ENCODE assay signal across 8 mouse cellular contexts in genomic region chr1:154204652-154205573, GRCm38 (mm10). TPM values are rescaled to one million over a fixed set of nuclear protein-coding genes. Genes with fewer than 3 reads are reported as not detected.
DNase-seq lines count a peak whose midpoint lies in the region; ATAC-seq lines count a peak whose summit lies in the region.

No protein-coding gene starts in this region.

- H3K9ac ChIP-seq in kidney, embryonic 14.5 days (ENCODE audit: low read depth, low read length), result no peak overlapping the region
- peak overlapping the region; percentile 38 for H3K9ac ChIP-seq in forebrain, embryonic 15.5 days (replicated peaks)
- peak overlapping the region; percentile 31; the same call in 1 of the 2 replicates for H3K9ac ChIP-seq in limb, embryonic 12.5 days (replicated peaks)

- no peak for DNase-seq in kidney, adult 11 months
- DNase-seq in WW6 (ENCODE audit: low read depth, low spot score), result peak; percentile 24
- peak; percentile 31 for DNase-seq in right cerebral cortex, postnatal 14 days
- DNase-seq in urinary bladder, adult 2 months (ENCODE audit: low spot score), result no peak
- DNase-seq in kidney, adult 8-10 months, result no peak

- H3K9me3 ChIP-seq in kidney, embryonic 14.5 days (ENCODE audit: control insufficient read depth, low read length), result no peaks in the 10 kb centered on the region
- no peaks in the 10 kb centered on the region for H3K9me3 ChIP-seq in forebrain, embryonic 15.5 days
- H3K9me3 ChIP-seq in limb, embryonic 12.5 days, result no peaks in the 10 kb centered on the region

- peak overlapping the region; percentile 30 for H3K4me3 ChIP-seq in kidney, embryonic 14.5 days (ENCODE audit: low read length)
- peak overlapping the region; percentile 41 for H3K4me3 ChIP-seq in forebrain, embryonic 15.5 days
- peak overlapping the region; percentile 37 for H3K4me3 ChIP-seq in limb, embryonic 12.5 days (replicated peaks)

- peaks cover 26% of the 10 kb centered on the region for H3K27me3 ChIP-seq in kidney, embryonic 14.5 days (ENCODE audit: control insufficient read depth, insufficient read depth, low read length)
- H3K27me3 ChIP-seq in forebrain, embryonic 15.5 days, result peaks cover 31% of the 10 kb centered on the region
- peaks cover 46% of the 10 kb centered on the region for H3K27me3 ChIP-seq in limb, embryonic 12.5 days

- WGBS in kidney, embryonic 14.5 days, result 11% methylated on average over 65 of the region's 66 CpGs
- 8% methylated on average over 66 of the region's 66 CpGs for WGBS in forebrain, embryonic 15.5 days
- 9% methylated on average over 66 of the region's 66 CpGs for WGBS in limb, embryonic 12.5 days

- H3K4me1 ChIP-seq in kidney, embryonic 14.5 days (ENCODE audit: control insufficient read depth, insufficient read depth, low read length), result peaks cover 4% of the 10 kb centered on the region; the same call in 1 of the 2 replicates
- peaks cover 10% of the 10 kb centered on the region for H3K4me1 ChIP-seq in forebrain, embryonic 15.5 days
- peaks cover 22% of the 10 kb centered on the region for H3K4me1 ChIP-seq in limb, embryonic 12.5 days (replicated peaks)

- H3K27ac ChIP-seq in kidney, embryonic 14.5 days (ENCODE audit: low read depth, low read length), result no peak overlapping the region
- H3K27ac ChIP-seq in forebrain, embryonic 15.5 days (replicated peaks), result no peak overlapping the region
- no peak overlapping the region for H3K27ac ChIP-seq in limb, embryonic 12.5 days

- H3K36me3 ChIP-seq in kidney, embryonic 14.5 days (ENCODE audit: control insufficient read depth, insufficient read depth, low read length), result no peaks in the 10 kb centered on the region
- H3K36me3 ChIP-seq in forebrain, embryonic 15.5 days, result no peaks in the 10 kb centered on the region
- no peaks in the 10 kb centered on the region for H3K36me3 ChIP-seq in limb, embryonic 12.5 days

- ATAC-seq in kidney, embryonic 14.5 days (ENCODE audit: low FRiP score, low TSS enrichment), result peak; percentile 52
- peak; percentile 68 for ATAC-seq in forebrain, embryonic 15.5 days (replicated peaks)
- ATAC-seq in limb, embryonic 12.5 days (ENCODE audit: insufficient number of reproducible peaks, insufficient read depth, low FRiP score, low TSS enrichment, low read depth), result no peak

- H3K4me2 ChIP-seq in kidney, embryonic 14.5 days (replicated peaks; ENCODE audit: low read depth, low read length), result peak overlapping the region; percentile 52
- peak overlapping the region; percentile 68 for H3K4me2 ChIP-seq in forebrain, embryonic 15.5 days (replicated peaks)
- H3K4me2 ChIP-seq in limb, embryonic 12.5 days, result peak overlapping the region; percentile 62

RNA-seq across cellular contexts. Expression of gene Zfp648, which starts 3.9 kb away (rescaled TPM):
- polyA plus RNA-seq in kidney, embryonic 14.5 days (2014; fragmentation: Nextera tagmentation; extraction: Ambion mirVana), result 0.13 and 0.26 TPM in 2 replicates
- 0.09 and 0.18 TPM in 2 replicates for polyA plus RNA-seq in forebrain, embryonic 15.5 days (2015; fragmentation: Nextera tagmentation; extraction: Ambion mirVana)
- 0.56 and 0.76 TPM in 2 replicates for polyA plus RNA-seq in limb, embryonic 12.5 days (2016; fragmentation: Nextera tagmentation; extraction: Ambion mirVana)
- not detected in 2 replicates for polyA plus RNA-seq in urinary bladder, adult 2 months (2012; rRNA removed)

Comparison
In these comparisons a context has a peak if more than half of its experiments do, and no peak if none do; other contexts are left out.
1. DNase-seq: peak in WW6 (single experiment) and right cerebral cortex, postnatal 14 days (single experiment); none in kidney, adult 11 months (single experiment), urinary bladder, adult 2 months (single experiment) and kidney, adult 8-10 months (0 of 2).
2. Peak in every context shown above with its lines, with median percentiles within 50 percentile points of each other: H3K4me2 ChIP-seq and H3K4me3 ChIP-seq.